Mouse (Mus musculus) adrenal gland, postnatal 25 days (tissue): ENCODE data around the gene Gm773. TPM values are rescaled to one million over a fixed set of nuclear protein-coding genes. Genes with fewer than 3 reads are reported as not detected.
"Not testable (repeated sequence)": the region's sequence is repeated elsewhere in the genome, so short reads cannot be mapped to it uniquely, and the experiment has no call there.

Experiments
- DNase-seq: peaks from one replicate; pipeline ENCODE4 v3.0.0; 2021; ENCODE audit warnings: mixed read lengths
- long read RNA-seq: library from polyadenylated mRNA; stranded (forward); transcript quantifications from one replicate; pipeline ENCODE4 v2.0.0, GENCODE M21; 2021
- total RNA-seq: library from RNA; stranded (reverse); gene quantifications from 2 replicates; pipeline ENCODE4 v1.2.3, GENCODE M21; 2021

Gm773 gene
- not detected in 2 replicates for total RNA-seq
- long read RNA-seq: 0 reads

DNA sequence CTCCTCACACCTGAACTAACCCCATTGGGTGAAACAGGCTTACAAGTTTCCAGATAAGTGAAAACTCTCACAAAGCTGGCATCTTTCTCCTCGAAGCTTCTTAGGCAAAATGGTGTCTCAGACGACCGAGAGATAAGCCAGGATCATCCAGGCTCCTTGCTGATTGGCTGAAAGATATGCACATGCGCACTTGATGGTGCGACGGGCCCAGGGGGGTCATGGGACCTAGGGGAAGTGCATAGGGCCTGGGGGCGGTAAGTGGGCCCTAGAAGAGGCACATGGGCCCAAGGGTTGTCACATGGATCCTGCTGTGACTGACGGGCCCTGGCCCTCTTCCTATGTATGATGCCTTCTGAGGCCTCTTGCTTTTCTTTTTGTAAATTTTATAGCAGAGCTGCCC lies at the start of gene Gm773:
Gene Gm773, minus strand, starts transcription at position 111 of the 400 bp plus-strand sequence.
- no peak for DNase-seq

DNA sequence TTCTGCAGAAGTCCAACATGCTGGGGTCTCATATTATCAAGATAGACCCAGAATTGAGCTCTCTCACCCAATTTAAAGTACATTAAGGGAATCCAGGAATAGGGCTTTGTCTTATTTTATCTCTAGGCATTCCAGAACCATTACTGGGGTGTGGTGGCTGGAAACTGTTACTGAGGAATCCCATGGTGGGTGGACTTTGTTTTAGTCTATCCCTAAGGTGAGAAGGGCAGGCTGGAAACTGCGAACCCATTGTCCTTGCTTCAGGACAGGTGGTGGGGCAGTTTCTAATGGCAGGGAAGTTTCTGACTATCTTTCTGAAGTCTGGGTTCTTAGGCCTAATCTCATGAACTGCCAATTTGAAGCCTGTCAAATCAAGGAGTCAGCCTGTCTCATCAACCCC lies 26.2 kb downstream of the Gm773 start:
- not testable (repeated sequence) for DNase-seq

DNA sequence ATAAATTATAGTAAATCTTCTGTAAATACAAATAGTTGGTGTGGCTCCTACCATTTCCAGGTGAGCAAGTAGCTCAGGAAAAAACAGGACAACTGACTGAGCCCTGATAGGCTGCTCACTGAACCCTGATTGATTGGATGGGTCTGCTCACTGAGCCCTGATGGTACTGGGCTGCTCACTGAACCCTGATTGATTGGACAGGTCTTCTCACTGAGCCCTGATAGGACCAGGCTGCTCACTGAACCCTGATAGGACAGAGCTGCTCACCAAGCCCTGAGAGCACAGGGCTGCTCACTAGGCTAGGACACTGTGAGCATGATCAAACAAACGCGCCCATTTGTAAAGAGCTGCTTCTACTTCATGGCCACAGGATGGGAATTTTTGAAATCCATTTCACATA lies 61.3 kb downstream of the Gm773 start:
- DNase-seq: no peak

Other genes with a start within 250 kb of the Gm773 start
- gene 3830403N18Rik, start 76.3 kb downstream of the Gm773 start, total RNA-seq: not detected in 2 replicates
- gene Zfp449, start 133.5 kb upstream of the Gm773 start, total RNA-seq: 4.0 and 4.4 TPM in 2 replicates
- gene Smim10l2a, start 161.7 kb upstream of the Gm773 start, total RNA-seq: 0.38 and 1.0 TPM in 2 replicates
- not detected in 2 replicates for gene Gm2174, start 235.1 kb upstream of the Gm773 start, total RNA-seq
- 29.0 and 29.9 TPM in 2 replicates for gene Ints6l, start 242.0 kb upstream of the Gm773 start, total RNA-seq